Mouse (Mus musculus) frontal cortex, postnatal 10 days (tissue): ENCODE measurements at regions not wholly inside any gene's neighbourhood (a gene's known extent, or its start where the extent isn't known, plus 50 kb on each side); places are given as distances from the start of the nearest gene placed in this dataset.

Experiments used
- DNase-seq, 2 experiments: peaks; one replicate each; pipeline ENCODE4 v3.0.0; 2022; ENCODE audit warnings: low spot score in 2 of 2, mixed read lengths in 1 of 2

- no peak for DNase-seq
These were observed 107.9 kb downstream of the CK137956 start for GRCm38 (mm10) chr4:127862875-127863274.

- DNase-seq, result peak; percentile 35 to 44
These were observed 109.2 kb downstream of the CK137956 start for GRCm38 (mm10) chr4:127861319-127862117.

DNA sequence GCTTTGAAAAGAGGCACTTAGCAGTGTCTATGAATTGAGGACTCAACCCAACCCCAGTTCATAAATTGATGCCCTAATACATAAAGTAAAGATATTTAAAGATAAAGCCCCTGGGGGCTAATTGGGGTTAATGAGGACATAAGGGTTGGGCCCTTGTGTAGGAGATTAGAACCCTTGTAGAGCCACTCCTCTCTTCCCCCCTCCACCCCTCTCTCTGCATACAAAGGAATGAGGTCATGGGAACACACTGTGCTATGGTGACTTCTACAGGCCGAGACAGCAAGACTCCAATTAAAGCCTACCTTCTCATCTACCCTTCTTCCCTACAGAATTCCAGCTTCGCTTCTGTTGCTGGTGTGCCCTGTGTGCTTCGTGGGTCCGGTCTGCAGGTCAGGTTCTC lies 110.5 kb downstream of the CK137956 start:
- DNase-seq, result no peak

- DNase-seq, result peak in 1 of 2 experiments; percentile 27
These were observed 111.2 kb downstream of the CK137956 start for GRCm38 (mm10) chr4:127859505-127859904.

- no peak for DNase-seq
These were observed 112.2 kb downstream of the CK137956 start for GRCm38 (mm10) chr4:127858566-127858965.

GRCm38 (mm10) chr4:127855836-127856235 lies 114.9 kb downstream of the CK137956 start:
- no peak for DNase-seq

- no peak for DNase-seq
These were observed 115.9 kb downstream of the CK137956 start for GRCm38 (mm10) chr4:127854776-127855409.

DNA sequence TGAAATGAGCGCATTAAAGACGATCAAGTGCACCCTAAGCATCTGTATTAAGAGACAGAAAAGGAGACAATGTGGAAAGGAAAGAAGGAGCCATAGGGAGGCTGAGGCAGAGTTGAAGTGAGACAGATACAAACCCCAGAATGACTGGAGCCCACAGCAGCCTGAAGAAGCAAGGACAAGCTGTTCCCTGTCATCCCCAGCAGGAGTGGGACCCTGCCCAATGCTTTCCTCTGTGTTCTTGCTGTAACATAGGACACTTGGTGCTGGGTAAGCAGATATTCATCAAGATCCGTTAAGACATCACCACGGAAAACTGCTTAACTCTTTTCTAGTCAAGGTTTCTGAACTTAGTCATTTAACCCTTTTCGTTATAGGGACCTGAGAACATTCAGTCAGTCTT lies 121.4 kb downstream of the CK137956 start:
- DNase-seq, result no peak

DNA sequence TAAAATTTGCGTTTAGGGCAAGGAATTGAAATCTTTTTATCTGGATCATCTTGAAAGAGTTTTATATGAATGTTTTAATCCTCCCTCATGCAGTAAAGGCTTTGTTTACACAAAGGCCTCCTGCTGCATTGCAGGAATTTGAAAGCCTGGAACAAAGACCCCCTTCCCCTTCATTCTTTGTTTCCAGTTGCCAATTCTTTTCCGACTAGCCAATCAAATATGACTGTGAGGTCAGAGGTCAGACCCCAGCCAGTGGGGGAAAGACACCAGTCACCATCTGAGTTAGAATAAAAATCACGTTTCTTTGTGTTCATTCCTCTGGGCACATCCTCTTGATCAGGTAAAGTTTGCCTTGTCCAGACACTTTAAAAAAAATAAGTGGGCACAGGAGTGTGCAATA lies 124.4 kb downstream of the CK137956 start:
- no peak for DNase-seq

- DNase-seq, result no peak
These were observed 127.3 kb downstream of the CK137956 start for GRCm38 (mm10) chr4:127843421-127843820.

- no peak for DNase-seq
These were observed 137.1 kb downstream of the CK137956 start for GRCm38 (mm10) chr4:127833668-127834067.

DNA sequence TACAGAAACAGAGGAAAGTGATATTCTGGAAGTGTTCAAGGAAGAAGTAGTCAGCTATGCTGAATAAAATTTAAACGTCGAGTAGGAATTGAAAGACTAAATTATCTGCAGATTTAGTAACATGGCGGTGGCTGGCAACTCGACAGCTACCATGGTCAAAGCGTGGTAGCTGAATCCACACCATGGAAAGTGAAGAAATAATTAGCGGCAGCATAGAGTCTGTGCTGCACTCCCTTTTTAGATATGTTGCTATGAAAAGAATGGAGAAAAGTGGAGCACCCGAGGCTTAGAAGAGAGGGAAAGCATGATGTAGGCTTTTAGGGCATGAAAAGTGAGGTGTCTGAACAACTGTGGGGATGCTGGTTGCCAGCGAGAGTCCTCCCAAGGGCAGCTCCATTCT lies 143.8 kb downstream of the CK137956 start:
- DNase-seq, result no peak

- no peak for DNase-seq
These were observed 151.2 kb downstream of the CK137956 start for GRCm38 (mm10) chr4:127819501-127819900.

- DNase-seq, result no peak
These were observed 151.7 kb downstream of the CK137956 start for GRCm38 (mm10) chr4:127819009-127819408.

GRCm38 (mm10) chr4:127814631-127815030 lies 156.1 kb downstream of the CK137956 start:
- no peak for DNase-seq

- no peak for DNase-seq
These were observed 158.7 kb downstream of the CK137956 start for GRCm38 (mm10) chr4:127812047-127812545.

DNA sequence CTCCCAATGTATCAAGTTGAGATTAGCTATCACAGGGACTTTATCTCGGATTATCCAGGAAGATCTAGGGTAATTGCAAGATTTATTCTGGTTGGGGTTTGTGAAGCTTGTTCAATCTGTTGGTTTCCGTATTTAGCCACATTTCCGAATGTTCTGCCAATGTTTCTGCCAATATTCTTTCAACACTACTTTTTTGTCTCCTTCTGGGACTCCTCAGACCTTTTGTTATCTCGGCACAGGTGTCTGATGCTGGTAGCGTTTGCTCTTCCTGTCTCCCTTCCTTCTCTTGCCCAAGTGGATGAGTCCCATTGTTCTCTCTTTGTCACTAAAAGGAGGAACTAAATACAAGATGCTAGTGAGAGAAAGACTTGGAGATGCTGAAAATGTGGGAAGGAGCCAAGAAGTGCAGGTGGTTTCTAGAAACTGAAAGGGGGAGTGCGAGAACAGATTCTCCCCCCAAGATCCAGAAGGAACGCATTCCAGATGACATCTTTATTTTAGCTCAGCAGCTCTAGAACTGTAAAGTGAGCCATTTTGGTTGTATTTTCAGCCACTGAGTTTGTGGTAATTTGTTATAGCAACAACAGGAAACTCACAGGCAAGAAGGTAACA lies 159.7 kb downstream of the CK137956 start:
- no peak for DNase-seq

DNA sequence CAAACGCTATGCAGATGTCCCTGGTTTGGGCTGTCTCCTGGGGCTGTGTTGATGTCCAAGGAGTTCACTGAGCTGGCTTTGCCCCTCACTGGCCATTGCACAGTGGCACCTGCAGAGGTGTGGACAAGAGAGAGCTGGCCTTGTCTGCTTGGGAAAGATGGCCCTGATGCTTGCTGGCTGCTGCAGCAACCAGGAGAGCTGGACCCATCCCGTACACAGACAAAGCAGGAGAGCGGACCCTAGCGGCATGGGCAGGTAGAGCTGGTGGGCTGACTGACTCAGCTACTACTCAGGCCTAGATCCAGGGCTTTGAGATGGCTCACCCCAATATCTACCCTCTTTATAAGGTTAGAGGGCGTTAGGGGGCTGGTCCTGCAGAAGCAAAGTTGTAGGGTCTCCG lies 161.7 kb downstream of the CK137956 start:
- DNase-seq, result no peak

DNA sequence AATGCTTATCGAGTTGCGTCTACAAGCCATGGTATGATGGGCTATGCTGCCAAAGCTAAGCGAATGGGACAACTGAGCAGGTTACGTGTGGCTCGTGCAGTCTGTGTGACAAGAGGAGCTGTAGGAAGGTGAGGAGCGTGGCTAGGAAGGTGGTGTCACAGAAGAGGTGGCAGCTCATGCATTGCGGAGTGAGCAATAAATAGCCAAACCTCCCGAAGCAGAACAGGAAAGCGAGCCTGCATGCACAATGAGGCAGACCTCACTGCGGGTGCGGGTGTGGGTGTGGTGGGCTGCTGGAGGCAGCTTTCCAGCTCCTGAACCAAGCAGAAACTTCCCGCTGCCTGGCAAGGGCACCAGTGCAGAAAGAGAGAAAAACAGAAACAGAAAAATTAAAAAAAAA lies 181.5 kb downstream of the CK137956 start:
- no peak for DNase-seq

GRCm38 (mm10) chr4:127785786-127786185 lies 185.0 kb downstream of the CK137956 start:
- DNase-seq, result no peak

DNA sequence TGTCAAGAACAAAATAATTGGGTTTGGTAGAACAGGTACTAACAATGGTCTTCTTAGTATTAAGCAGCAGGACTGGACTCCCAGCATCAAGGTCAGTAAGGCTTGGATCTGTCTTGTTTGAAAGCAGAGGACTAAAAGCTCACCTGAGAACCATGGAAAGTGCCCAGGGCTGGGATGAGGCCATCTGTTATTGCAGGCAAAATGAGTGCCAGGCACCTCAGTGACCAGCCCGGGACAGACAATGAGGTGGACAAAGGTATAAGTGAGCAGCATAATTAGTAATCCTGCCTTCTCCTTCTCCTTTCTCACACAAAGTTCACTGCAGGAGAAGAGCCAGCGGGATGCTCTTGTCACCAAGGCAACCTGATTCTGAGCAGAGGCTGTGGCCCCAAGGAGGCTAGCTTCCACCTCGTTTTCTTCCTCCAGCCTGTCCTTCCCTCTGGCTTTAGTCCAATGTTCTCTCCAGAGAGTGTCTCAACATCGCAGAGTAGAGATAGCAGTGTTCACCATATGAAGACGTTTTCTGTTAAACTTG lies 198.7 kb downstream of the CK137956 start:
- DNase-seq, result no peak

- peak; percentile 13 to 31 for DNase-seq
These were observed 207.0 kb downstream of the CK137956 start for GRCm38 (mm10) chr4:127763736-127764135.
